Mouse (Mus musculus) myocyte (in vitro differentiated cells): ENCODE measurements at regions not wholly inside any gene's neighbourhood (a gene's known extent, or its start where the extent isn't known, plus 50 kb on each side); places are given as distances from the start of the nearest gene placed in this dataset.

Source experiments
- H3K27me3 ChIP-seq: one replicate; pipeline ENCODE4 v1.6.1; 2011; ENCODE audit not compliant: control insufficient read depth, insufficient read depth, insufficient read length
- H3K36me3 ChIP-seq: one replicate; pipeline ENCODE4 v1.6.1; 2011; ENCODE audit not compliant: control insufficient read depth, insufficient read depth
- H3K4me2 ChIP-seq: one replicate; pipeline ENCODE4 v1.6.1; 2011; ENCODE audit warnings: low read depth, control low read depth
- H3K4me3 ChIP-seq: one replicate; pipeline ENCODE4 v1.5.1; 2011; ENCODE audit warnings: mild to moderate bottlenecking, control low read depth, moderate library complexity
- H3K79me2 ChIP-seq: one replicate; pipeline ENCODE4 v1.6.1; 2011; ENCODE audit not compliant: control insufficient read depth, insufficient read depth
- H3ac ChIP-seq: one replicate; pipeline ENCODE4 v1.6.1; 2011; ENCODE audit not compliant: control insufficient read depth, insufficient read length
- CEBPB ChIP-seq: IDR thresholded peaks from 2 replicates; pipeline ENCODE4 v1.6.1; 2011; ENCODE audit warnings: mild to moderate bottlenecking, moderate library complexity; ENCODE audit not compliant: poor library complexity, insufficient read depth, severe bottlenecking
- E2F4 ChIP-seq: IDR thresholded peaks from one replicate; pipeline ENCODE4 v1.6.1; 2011; ENCODE audit warnings: mild to moderate bottlenecking, control low read depth, moderate library complexity; ENCODE audit not compliant: insufficient read depth
- MAX ChIP-seq: IDR thresholded peaks from one replicate; pipeline ENCODE4 v1.6.1; 2011; ENCODE audit warnings: low read depth, mild to moderate bottlenecking, control low read depth
- MYOD1 ChIP-seq, 3 experiments: IDR thresholded peaks; one replicate each; pipeline ENCODE4 v1.6.1; 2011; ENCODE audit warnings: control low read depth in 2 of 3, low read depth in 2 of 3, mild to moderate bottlenecking in 2 of 3, moderate library complexity in 1 of 3; ENCODE audit not compliant: insufficient read length in 2 of 3, control insufficient read depth in 1 of 3
- MYOG ChIP-seq, 3 experiments: IDR thresholded peaks; one replicate each; pipeline ENCODE4 v1.6.1; 2011; ENCODE audit warnings: control low read depth in 2 of 3, low read depth in 2 of 3, mild to moderate bottlenecking in 2 of 3; ENCODE audit not compliant: insufficient read length in 2 of 3, control insufficient read depth in 1 of 3, insufficient read depth in 1 of 3
- POLR2A ChIP-seq: IDR thresholded peaks from one replicate; pipeline ENCODE4 v1.6.1; 2011; ENCODE audit warnings: low read depth, mild to moderate bottlenecking, control low read depth, moderate library complexity; ENCODE audit not compliant: insufficient read length
- POLR2AphosphoS2 ChIP-seq: IDR thresholded peaks from one replicate; pipeline ENCODE4 v1.6.1; 2011; ENCODE audit warnings: low read depth, control low read depth; ENCODE audit not compliant: insufficient read length
- REST ChIP-seq: IDR thresholded peaks from one replicate; pipeline ENCODE4 v1.6.1; 2011; ENCODE audit warnings: mild to moderate bottlenecking, control low read depth, moderate library complexity; ENCODE audit not compliant: insufficient read depth, insufficient read length
- SRF ChIP-seq: IDR thresholded peaks from one replicate; pipeline ENCODE4 v1.6.1; 2011; ENCODE audit warnings: low read depth; ENCODE audit not compliant: control insufficient read depth, insufficient read length
- TCF12 ChIP-seq: IDR thresholded peaks from one replicate; pipeline ENCODE4 v1.6.1; 2011; ENCODE audit warnings: mild to moderate bottlenecking, control low read depth; ENCODE audit not compliant: poor library complexity, insufficient read depth, severe bottlenecking
- TCF3 ChIP-seq: IDR thresholded peaks from one replicate; pipeline ENCODE4 v1.6.1; 2011; ENCODE audit warnings: low read depth, control low read depth; ENCODE audit not compliant: insufficient read length
- USF1 ChIP-seq: IDR thresholded peaks from one replicate; pipeline ENCODE4 v1.6.1; 2011; ENCODE audit warnings: low read depth, mild to moderate bottlenecking, control low read depth, moderate library complexity

- TF ChIP-seq REST (no peak), MYOG (IDR thresholded peaks at IDR 0.05; ENCODE audit: control insufficient read depth in 1 of 3, insufficient read depth in 1 of 3, insufficient read length in 2 of 3, low read depth in 2 of 3) (no peak), SRF (no peak)
These were observed 167.2 kb upstream of the Meis2 start for GRCm38 (mm10) chr2:116232793-116233192.

GRCm38 (mm10) chr2:116216418-116216817 lies 150.8 kb upstream of the Meis2 start:
- H3ac ChIP-seq, result no peak overlapping the region
- H3K4me3 ChIP-seq, result no peak overlapping the region
- H3K79me2 ChIP-seq, result no peaks in the 10 kb centered on the region
- no peak overlapping the region for H3K4me2 ChIP-seq
- TF ChIP-seq TCF12 (no peak), MYOG (IDR thresholded peaks at IDR 0.05; ENCODE audit: control insufficient read depth in 1 of 3, insufficient read depth in 1 of 3, insufficient read length in 2 of 3, low read depth in 2 of 3) (no peak), MAX (no peak), POLR2AphosphoS2 (no peak), USF1 (no peak), E2F4 (no peak), MYOD1 (IDR thresholded peaks at IDR 0.05; ENCODE audit: control insufficient read depth in 1 of 3, insufficient read length in 2 of 3, low read depth in 2 of 3) (no peak), REST (no peak), POLR2A (no peak), CEBPB (no peak), TCF3 (no peak), SRF (no peak)
- H3K27me3 ChIP-seq, result no peaks in the 10 kb centered on the region
- H3K36me3 ChIP-seq, result no peaks in the 10 kb centered on the region

More at GRCm38 (mm10) chr2:116232793-116233192, 167.2 kb upstream of the Meis2 start:
- no peak overlapping the region for H3ac ChIP-seq
- no peaks in the 10 kb centered on the region for H3K36me3 ChIP-seq
- no peaks in the 10 kb centered on the region for H3K27me3 ChIP-seq
- no peak overlapping the region for H3K4me3 ChIP-seq
- no peak overlapping the region for H3K4me2 ChIP-seq
- H3K79me2 ChIP-seq, result no peaks in the 10 kb centered on the region

- Histone ChIP-seq H3K36me3 (no peaks in the 10 kb centered on the region), H3K79me2 (no peaks in the 10 kb centered on the region), H3K27me3 (no peaks in the 10 kb centered on the region), H3ac (no peak overlapping the region), H3K4me2 (no peak overlapping the region), H3K4me3 (no peak overlapping the region)
- TF ChIP-seq POLR2A (no peak), USF1 (no peak), POLR2AphosphoS2 (no peak), TCF12 (no peak), TCF3 (no peak), MYOG (IDR thresholded peaks at IDR 0.05; ENCODE audit: control insufficient read depth in 1 of 3, insufficient read depth in 1 of 3, insufficient read length in 2 of 3, low read depth in 2 of 3) (no peak), CEBPB (no peak), SRF (no peak), MYOD1 (IDR thresholded peaks at IDR 0.05; ENCODE audit: control insufficient read depth in 1 of 3, insufficient read length in 2 of 3, low read depth in 2 of 3) (no peak), REST (no peak), E2F4 (no peak), MAX (no peak)
These were observed 135.9 kb upstream of the Meis2 start for GRCm38 (mm10) chr2:116201248-116202223.

GRCm38 (mm10) chr2:116200795-116201194 lies 135.2 kb upstream of the Meis2 start:
- no peak for TF ChIP-seq SRF
- TF ChIP-seq MYOG (IDR thresholded peaks at IDR 0.05; ENCODE audit: control insufficient read depth in 1 of 3, insufficient read depth in 1 of 3, insufficient read length in 2 of 3, low read depth in 2 of 3), result no peak
- no peak for TF ChIP-seq POLR2A
- TF ChIP-seq USF1, result no peak
- no peak for TF ChIP-seq REST
- TF ChIP-seq POLR2AphosphoS2, result no peak
- no peak for TF ChIP-seq TCF3
- no peak for TF ChIP-seq CEBPB
- TF ChIP-seq MYOD1 (IDR thresholded peaks at IDR 0.05; ENCODE audit: control insufficient read depth in 1 of 3, insufficient read length in 2 of 3, low read depth in 2 of 3), result no peak
- TF ChIP-seq E2F4, result no peak
- TF ChIP-seq TCF12, result no peak
- TF ChIP-seq MAX, result no peak
- no peaks in the 10 kb centered on the region for H3K36me3 ChIP-seq

More at GRCm38 (mm10) chr2:116200795-116201194, 135.2 kb upstream of the Meis2 start:
- Histone ChIP-seq H3K27me3 (no peaks in the 10 kb centered on the region), H3K79me2 (no peaks in the 10 kb centered on the region), H3K4me3 (no peak overlapping the region), H3ac (no peak overlapping the region), H3K4me2 (no peak overlapping the region)
